Mouse (Mus musculus) megakaryocyte, embryonic 14.5 days (primary cell): ENCODE measurements around the gene Smad6.

Experiments
- FLI1 ChIP-seq: IDR thresholded peaks from 2 replicates; pipeline ENCODE4 v1.6.1; 2012; ENCODE audit warnings: low read length, inconsistent platforms, mixed read lengths
- GATA1 ChIP-seq: IDR thresholded peaks from 3 replicates; pipeline ENCODE4 v1.6.1; 2012; ENCODE audit warnings: mixed read lengths, low read length, inconsistent platforms, borderline replicate concordance

GRCm38 (mm10) chr9:63919708-63920107 lies 102.2 kb downstream of the Smad6 start:
- no peak for TF ChIP-seq GATA1
- no peak for TF ChIP-seq FLI1
